Mouse (Mus musculus): Measurements from ENCODE around the gene Slc9a4.
A peak's percentile ranks its signal among the peaks of the same experiment; 100 is the strongest.

DNA sequence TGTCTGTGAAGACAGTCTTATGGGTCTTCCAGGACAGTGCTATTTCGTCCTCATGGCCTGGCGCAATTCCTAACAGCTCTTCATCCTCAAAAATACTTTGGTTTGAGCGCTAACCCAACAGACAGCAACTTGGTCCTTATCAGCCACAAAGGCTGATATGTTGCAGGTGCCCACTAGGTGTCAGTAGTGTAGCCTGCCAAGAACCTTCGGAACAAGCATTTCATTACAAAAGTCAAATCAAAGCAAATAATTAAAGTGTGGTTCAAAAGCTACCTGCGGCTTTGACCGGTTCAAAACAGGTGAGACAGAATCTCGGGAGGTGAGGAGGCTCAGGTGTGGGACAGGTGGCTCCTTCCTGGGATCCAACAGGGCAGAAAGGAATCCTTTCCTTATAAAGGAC is at the start of gene Slc9a4:
- TF ChIP-seq CTCF (IDR thresholded peaks at IDR 0.05; ENCODE audit: low read depth) (peak; percentile 93), EP300 (optimal IDR thresholded peaks at IDR 0.05) (no peak)
